8 mouse cellular contexts compared by ENCODE assay signal in genomic region chr2:63454263-63455011, GRCm38 (mm10).
DNase-seq lines count a peak whose midpoint lies in the region; ATAC-seq and TF ChIP-seq lines count a peak whose summit lies in the region.

No protein-coding gene starts in this region.

- intact Hi-C loops in heart, postnatal 10 days (cut with DNase I) = loop anchor here (5.0 kb wide), 1 partner anchor 807 kb away; the partner anchor contains the start of gene Ifih1

- no peak for TF ChIP-seq CTCF in lung, embryonic 14.5 days (IDR thresholded peaks at IDR 0.05; ENCODE audit: low read depth)

- ATAC-seq in lung, embryonic 14.5 days (ENCODE audit: insufficient read depth) = peak; percentile 94

- WGBS in lung, embryonic 14.5 days = 33% methylated on average over 10 of the region's 10 CpGs

- no peak for TF ChIP-seq POLR2A in myocyte (IDR thresholded peaks at IDR 0.05; ENCODE audit: insufficient read length, low read depth)

- H3ac ChIP-seq in myocyte (ENCODE audit: control insufficient read depth, insufficient read length) = no peak overlapping the region

- no peaks in the 10 kb centered on the region for H3K9me3 ChIP-seq in lung, embryonic 14.5 days (ENCODE audit: low read depth, low read length)

- no peaks in the 10 kb centered on the region for H3K36me3 ChIP-seq in lung, embryonic 14.5 days (ENCODE audit: insufficient read depth)
- no peaks in the 10 kb centered on the region for H3K36me3 ChIP-seq in myocyte (ENCODE audit: control insufficient read depth, insufficient read depth)

- H3K4me1 ChIP-seq in lung, embryonic 14.5 days (ENCODE audit: insufficient read depth) = 0 out of 2 replicates have a peak, but pooled peaks cover 2% of the 10 kb centered on the region

- no peak overlapping the region for H3K4me3 ChIP-seq in lung, embryonic 14.5 days (ENCODE audit: low read depth, low read length)
- no peak overlapping the region for H3K4me3 ChIP-seq in myocyte

- peak overlapping the region; percentile 30; the same call in 1 of the 2 replicates for H3K4me2 ChIP-seq in lung, embryonic 14.5 days
- peak overlapping the region; percentile 15 for H3K4me2 ChIP-seq in myocyte (ENCODE audit: low read depth)

- no peak overlapping the region for H3K27ac ChIP-seq in lung, embryonic 14.5 days (ENCODE audit: low read depth)

- H3K79me2 ChIP-seq in myocyte (ENCODE audit: control insufficient read depth, insufficient read depth) = no peaks in the 10 kb centered on the region

- DNase-seq in lung, embryonic 14.5 days = peak; percentile 85
- DNase-seq in lung, adult 18-20 months = no peak
- peak; percentile 80 to 84 for DNase-seq in cerebellum, postnatal 10 days
- peak; percentile 31 to 49 for DNase-seq in heart, postnatal 10 days
- DNase-seq in gastrocnemius, adult 8-10 months (ENCODE audit: low spot score in 2 of 2) = no peak
- no peak for DNase-seq in spleen, postnatal 14 days (ENCODE audit: low spot score in 2 of 2)
- no peak for DNase-seq in lung, postnatal 36 days

- H3K27me3 ChIP-seq in lung, embryonic 14.5 days (ENCODE audit: insufficient read depth, low read length) = no peaks in the 10 kb centered on the region
- no peaks in the 10 kb centered on the region for H3K27me3 ChIP-seq in myocyte (ENCODE audit: control insufficient read depth, insufficient read depth, insufficient read length)

- no peak overlapping the region for H3K9ac ChIP-seq in lung, embryonic 14.5 days

TF ChIP-seq in myocyte, 11 proteins besides CTCF, POLR2A, EP300 and RAD21:
- peak; percentile 30 for TF ChIP-seq USF1 (IDR thresholded peaks at IDR 0.05; ENCODE audit: low read depth)
- TF ChIP-seq TCF3 (IDR thresholded peaks at IDR 0.05; ENCODE audit: insufficient read length, low read depth) = no peak
- no peak for TF ChIP-seq MAX (IDR thresholded peaks at IDR 0.05; ENCODE audit: low read depth)
- TF ChIP-seq E2F4 (IDR thresholded peaks at IDR 0.05; ENCODE audit: insufficient read depth) = no peak
- TF ChIP-seq TCF12 (IDR thresholded peaks at IDR 0.05; ENCODE audit: insufficient read depth, poor library complexity, severe bottlenecking) = no peak
- TF ChIP-seq CEBPB (IDR thresholded peaks at IDR 0.05; ENCODE audit: insufficient read depth, poor library complexity, severe bottlenecking) = no peak
TF ChIP-seq in myocyte: peak in this region for 1.

Comparison
In these comparisons a context has a peak if more than half of its experiments do, and no peak if none do; other contexts are left out.
1. DNase-seq: peak in lung, embryonic 14.5 days (single experiment), cerebellum, postnatal 10 days (2 of 2) and heart, postnatal 10 days (2 of 2); none in lung, adult 18-20 months (0 of 2), gastrocnemius, adult 8-10 months (0 of 2), spleen, postnatal 14 days (0 of 2) and lung, postnatal 36 days (single experiment).